Mouse (Mus musculus) cerebellum, postnatal 36 days (tissue): Measurements from ENCODE around the gene Plekha8.

ENCODE experiments used
- DNase-seq, 2 experiments: peaks; one replicate each; pipeline ENCODE4 v3.0.0; 2021 to 2022; ENCODE audit warnings: mixed read lengths in 2 of 2

The Plekha8 gene

GRCm38 (mm10) chr6:54657861-54658260 is 63.0 kb downstream of the Plekha8 start:
- no peak for DNase-seq

- DNase-seq, result no peak
These were observed 75.0 kb downstream of the Plekha8 start for GRCm38 (mm10) chr6:54669868-54670267.

DNA sequence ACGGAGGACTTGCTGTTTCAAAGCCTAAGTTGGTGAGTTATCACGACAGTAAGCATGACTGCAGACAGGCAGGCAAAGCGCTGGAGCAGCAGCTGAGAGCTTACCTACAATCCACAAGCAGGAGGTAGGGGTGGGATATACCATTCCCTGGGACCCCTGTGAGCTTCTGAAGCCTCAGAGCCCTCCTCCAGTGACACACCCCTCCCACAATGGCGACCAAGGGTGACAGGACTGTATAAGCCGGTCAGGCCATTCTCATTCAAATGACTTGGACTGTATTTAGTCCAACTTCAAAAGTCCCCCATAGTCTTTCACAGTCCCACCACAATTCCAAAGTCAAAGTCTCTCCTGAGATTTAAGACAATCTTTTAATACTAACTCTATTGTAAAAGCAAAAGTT is 78.0 kb downstream of the Plekha8 start:
- DNase-seq, result no peak

DNA sequence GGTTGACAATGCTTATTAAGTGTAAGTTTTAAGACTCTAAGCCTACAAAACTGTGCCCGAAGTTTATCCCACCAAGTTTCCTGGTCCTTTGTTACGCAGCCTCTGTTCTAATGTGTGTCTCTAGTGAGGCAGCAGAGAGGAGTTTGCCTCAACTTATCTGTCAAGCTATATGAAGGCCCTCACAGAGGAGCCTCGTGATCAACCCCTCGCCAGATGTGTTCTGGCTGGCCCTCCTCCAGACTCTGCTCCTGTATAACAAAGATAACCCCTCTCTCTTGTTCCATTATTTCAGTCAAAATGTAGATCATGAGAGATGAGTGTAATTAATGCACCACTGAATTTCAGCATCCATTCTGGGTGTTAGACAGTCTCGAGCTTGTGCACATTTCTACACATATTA is 84.8 kb downstream of the Plekha8 start:
- no peak for DNase-seq

DNA sequence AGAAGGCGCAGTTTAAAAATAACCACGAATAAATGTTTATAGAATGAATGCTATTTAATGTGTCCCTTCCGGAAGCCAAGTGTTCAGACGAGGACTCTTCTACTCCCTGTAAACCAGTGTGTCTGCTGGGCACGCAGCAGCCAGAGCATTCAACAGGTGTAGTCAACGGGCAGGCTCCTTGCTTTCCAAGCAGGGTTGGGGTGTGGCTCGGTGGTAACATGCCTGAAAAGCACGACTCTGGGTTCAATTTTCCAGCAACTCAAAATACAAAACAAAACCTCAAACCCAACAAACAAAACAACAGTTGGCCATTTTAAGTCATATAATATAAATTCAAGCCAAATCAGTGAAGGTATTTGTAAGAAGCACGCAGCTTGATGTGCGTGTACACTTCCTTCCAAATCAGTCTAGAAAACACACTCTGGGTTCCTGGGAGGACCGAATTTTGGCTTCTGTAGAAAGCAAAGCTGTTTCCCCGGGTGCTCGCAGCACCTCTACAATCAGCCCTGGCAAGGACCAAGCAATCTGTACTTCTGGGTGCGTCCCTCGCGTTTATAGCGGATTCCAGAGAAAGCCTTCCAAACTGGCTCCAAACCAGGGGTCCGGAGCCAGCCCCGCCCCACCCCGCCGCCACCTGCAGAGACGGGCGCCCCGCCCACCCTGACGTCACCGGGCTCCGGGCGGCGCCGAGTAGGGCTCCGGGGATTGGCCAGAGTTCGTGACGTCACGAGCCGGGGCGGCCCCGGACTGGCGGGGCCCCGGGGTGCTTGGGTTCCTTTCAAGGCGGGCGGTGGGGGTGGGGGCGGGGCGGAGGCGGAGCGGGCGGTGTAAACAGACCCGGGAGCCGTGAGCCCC is 86.2 kb downstream of the Plekha8 start, which contains the start of gene Mturn:
Gene Mturn (plus strand): TSS at position 734 of the 855 bp plus-strand sequence.
- DNase-seq, result peak; percentile 96 to 98

GRCm38 (mm10) chr6:54681746-54682428 is 87.0 kb downstream of the Plekha8 start:
- DNase-seq, result peak; percentile 46 to 72

GRCm38 (mm10) chr6:54684085-54684484 is 89.2 kb downstream of the Plekha8 start:
- no peak for DNase-seq

DNA sequence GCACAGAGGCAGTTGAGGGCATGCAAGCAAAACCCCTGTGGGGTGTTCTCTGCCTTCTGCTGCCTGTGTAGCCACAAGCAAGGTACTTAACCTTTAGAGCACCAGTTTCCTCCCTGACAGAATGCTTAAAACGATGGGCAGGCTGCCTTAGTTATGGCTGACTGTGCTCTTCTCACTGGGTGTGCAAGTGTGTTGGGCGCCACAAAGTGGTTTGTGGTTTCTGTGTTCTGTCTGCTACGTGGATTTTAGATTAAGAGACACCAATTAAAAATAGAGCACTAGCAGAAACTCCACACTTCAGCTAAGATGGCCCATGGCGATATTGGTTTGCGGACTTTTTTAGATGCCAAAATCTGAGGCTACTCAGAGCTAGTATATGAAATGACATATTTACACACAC is 90.2 kb downstream of the Plekha8 start:
- DNase-seq, result no peak

DNA sequence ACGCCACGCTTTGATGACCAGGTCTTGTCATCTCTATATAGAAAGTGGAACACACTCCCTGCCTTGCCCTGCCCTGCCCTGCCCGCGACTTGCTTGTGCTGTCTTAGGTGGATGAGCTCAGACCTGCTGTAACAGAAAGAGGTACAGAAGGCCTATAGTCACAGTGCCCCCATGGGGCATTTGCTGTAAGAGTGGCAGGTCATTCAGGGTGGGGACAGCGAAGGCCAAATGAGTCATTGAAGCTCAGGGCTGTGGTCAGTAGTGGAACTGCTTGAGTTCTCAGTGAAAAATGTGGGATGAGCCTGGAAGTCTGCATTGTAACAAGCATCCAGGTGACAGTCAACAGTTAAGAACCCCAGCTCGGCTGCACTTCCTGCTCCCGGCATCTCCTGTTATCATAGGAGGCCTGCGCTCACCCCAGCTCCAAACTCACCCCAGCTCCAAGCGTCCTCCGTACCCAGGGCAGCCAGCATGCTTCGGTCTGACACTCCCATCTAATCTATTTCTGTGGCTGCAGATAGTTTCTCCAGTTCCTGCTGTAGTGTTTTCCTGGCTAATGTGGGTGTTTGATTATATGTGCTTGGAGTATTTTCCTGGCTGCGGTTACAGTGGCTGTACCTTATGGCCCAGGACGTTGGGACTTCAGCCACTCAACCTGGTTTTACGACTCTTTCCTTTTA is 90.9 kb downstream of the Plekha8 start:
- no peak for DNase-seq

DNA sequence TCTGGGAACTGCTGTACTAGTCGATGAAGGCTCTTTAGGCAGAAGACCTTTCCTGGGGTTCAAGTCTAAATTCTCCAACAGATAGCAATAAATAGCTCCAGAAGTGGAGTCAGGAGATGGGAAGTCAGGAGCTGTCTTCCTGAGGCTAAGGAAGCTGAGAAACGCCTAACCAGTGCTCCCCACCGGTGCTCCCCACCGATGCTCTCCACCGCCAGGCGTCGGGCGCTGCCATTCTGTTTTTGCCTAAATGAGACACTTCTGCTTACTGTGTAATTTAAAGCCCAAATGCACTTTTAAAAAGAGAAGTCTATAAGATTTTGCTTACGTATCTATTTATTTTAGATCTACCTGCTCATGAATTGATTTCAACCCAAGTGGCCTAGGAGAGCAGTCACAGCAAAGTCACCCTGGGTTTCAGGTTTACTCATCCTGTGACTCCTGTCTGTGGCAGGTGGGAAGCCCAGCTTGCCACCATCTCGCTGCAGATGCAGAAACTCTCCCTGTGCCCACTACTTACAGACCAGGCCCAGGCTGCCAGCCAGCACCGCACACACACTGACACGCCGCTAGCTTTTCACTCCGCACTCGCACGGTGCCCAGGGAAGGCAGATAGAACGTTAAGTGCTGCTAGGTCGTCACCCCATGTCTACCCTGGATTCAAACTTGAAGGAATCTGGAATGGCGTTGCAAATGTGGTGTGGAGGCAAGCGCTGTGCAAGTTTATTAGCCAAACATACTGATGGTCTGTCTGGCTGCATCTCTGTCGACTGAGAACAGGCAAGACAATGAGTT is 92.2 kb downstream of the Plekha8 start:
- no peak for DNase-seq

DNA sequence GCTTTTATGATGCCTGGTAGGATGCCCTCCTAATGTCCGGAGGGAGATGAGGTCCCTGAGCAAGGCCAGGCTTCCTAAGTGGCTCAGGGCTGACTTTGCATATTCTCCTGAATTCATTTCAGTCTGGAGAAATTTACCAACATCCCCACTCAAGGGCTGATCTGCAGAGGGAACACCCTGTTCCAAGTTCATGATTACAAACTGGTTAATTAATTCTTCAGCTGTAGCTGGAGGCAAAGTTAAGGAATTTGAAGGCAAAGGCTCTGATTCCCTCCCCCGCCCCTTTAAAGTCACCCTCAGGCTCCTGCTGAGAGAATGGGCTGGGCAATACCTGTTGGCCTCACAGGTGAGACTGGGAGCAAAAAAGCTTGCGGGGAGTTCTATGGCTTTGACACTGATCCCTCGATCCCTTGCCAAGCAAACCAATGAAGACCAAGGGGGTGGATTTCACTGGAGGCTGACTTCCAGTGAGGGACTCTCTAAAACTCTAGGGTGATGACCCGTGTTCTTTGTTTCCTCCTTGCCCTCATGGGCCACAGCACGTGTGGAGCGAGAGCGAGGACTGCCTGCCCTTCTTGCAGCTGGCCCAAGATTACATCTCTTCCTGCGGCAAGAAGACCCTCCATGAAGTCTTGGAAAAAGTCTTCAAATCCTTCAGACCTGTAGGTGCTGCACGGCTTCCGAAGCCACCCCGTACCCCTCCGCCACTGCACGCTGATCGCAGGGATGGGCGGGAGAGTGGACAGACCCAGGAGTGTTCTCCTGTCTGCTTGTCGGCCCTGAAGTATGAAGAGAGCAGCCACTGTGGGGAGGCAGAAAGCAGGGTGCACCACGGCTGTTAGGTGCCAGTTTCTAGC is 93.8 kb downstream of the Plekha8 start:
- no peak for DNase-seq

DNA sequence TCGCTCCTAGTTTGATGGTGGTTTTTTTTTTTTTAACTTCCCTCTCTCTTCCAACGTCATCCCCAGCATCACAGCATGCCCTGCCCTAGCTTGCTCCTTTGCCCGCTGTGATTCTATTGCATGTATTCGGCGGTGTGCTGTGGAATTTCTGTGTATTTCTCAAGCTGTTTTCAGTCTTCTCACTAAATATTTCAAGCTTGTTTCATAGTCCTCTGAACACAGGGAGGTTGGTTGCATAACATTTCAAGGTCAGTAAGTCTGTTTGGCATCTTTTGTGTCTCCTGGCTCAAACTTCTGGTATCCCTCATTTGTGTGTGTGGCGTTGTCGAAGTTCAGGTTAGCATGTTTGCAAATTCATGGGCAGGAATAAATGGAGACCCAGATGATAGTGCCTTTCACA is 94.8 kb downstream of the Plekha8 start:
- no peak for DNase-seq

- no peak for DNase-seq
These were observed 95.9 kb downstream of the Plekha8 start for GRCm38 (mm10) chr6:54690838-54691237.

DNA sequence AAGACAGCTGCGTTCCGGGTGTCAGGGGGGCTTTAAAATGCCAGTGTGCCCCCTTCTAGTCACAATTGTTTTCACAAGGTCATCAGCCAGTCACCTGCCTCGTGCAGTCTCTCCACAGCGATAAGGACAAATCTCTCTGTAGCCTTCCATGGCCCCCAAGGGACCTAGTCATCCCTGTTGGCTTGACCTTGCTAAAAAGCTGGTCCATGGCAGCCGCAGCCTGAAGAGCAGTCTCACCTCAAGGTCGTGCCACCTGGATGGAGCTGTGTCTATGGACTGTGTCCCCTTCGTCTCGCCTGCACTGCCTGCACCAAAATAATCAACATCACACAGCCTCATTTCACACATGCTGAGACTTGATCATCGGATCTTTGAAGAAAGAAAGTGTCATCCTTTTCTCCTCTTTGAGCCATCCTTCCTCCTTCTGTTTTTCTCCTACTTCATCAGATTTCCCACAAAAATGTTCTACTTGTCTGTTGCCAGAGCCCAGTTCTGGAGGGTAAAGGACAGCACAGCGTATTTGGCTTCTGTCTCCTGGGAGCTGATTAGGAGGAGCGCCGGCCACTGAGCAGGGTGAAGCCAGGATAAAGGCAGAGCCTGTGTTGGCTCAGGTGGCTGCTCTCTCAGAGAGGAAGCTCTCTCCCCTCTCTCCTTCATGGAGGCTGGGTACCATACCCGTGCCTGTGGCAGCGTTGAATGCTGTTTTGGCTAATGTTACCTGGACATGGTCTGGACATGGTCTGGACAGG is 96.6 kb downstream of the Plekha8 start:
- DNase-seq, result no peak

DNA sequence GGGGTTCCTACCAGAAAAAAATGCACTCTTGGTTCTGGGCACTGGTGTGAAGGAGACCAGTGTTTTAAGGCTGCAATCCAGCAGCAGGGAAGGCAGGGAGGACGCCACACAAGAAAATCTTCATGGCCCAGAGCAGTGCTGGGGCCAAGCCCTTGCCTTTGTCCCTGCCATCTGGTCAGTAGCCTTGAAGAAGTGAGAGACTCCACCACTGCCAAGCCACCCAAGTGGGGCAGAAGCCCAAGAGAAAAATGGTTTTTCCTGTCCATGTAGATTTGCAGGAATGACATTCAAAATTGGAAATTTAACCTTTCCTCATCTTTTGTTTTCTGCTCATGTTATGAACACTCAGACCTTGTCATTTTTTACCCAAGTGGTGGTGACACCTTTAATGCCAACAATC is 97.3 kb downstream of the Plekha8 start:
- DNase-seq, result no peak

DNA sequence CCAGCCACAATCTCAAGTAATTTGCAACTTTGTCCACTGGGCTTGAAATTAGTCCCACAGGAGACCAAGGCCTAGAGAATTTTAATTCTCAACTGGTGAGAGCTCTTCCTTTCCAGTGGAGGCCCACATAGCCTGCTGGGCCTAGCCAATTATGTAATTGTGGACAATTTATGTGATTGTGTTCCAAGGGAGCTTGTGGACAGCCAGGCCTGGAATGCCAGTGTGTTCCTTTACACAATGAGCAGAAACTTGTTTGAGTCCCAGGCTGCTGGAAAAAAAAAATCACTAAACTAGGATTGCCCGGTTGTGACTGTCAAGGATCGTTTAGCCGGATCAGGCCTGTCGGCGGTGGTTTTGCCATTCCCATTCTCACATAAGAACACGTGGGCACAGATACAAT is 98.4 kb downstream of the Plekha8 start:
- no peak for DNase-seq
